Mouse (Mus musculus) left cerebral cortex, adult 6 months (tissue): Measurements from ENCODE around the gene Zp3. TPM values are rescaled to one million over a fixed set of nuclear protein-coding genes. Genes with fewer than 3 reads are reported as not detected.

ENCODE experiments used
- long read RNA-seq, 2 experiments: library from polyadenylated mRNA; unstranded; transcript quantifications; one replicate each; pipeline ENCODE4 v2.0.0; 2019 to 2020
- polyA plus RNA-seq: library from polyadenylated mRNA; unstranded; fragments of <200 nt; fragmentation: Nextera tagmentation; gene quantifications from 2 replicates; pipeline ENCODE4 v1.2.3, GENCODE M21; 2021

The Zp3 gene
- not detected in 2 replicates for polyA plus RNA-seq
- long read RNA-seq, experiment 1, result 0 reads
- long read RNA-seq, experiment 2, result 0 reads

DNA sequence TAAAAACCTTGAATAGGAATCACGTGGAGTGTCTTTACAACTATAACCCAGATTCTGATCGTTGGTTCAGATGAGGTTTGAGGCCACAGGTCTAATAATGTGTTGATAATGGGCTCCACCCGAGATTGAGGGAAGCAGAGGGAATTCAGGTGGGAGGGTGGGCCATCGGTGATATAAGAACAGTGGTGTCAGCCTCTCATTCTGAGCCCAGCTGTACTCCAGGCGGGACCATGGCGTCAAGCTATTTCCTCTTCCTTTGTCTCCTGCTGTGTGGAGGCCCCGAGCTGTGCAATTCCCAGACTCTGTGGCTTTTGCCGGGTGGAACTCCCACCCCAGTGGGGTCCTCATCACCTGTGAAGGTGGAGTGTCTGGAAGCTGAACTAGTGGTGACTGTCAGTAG lies at the start of gene Zp3:
Zp3 (plus strand) TSS at position 196 of the 400 bp plus-strand sequence.

DNA sequence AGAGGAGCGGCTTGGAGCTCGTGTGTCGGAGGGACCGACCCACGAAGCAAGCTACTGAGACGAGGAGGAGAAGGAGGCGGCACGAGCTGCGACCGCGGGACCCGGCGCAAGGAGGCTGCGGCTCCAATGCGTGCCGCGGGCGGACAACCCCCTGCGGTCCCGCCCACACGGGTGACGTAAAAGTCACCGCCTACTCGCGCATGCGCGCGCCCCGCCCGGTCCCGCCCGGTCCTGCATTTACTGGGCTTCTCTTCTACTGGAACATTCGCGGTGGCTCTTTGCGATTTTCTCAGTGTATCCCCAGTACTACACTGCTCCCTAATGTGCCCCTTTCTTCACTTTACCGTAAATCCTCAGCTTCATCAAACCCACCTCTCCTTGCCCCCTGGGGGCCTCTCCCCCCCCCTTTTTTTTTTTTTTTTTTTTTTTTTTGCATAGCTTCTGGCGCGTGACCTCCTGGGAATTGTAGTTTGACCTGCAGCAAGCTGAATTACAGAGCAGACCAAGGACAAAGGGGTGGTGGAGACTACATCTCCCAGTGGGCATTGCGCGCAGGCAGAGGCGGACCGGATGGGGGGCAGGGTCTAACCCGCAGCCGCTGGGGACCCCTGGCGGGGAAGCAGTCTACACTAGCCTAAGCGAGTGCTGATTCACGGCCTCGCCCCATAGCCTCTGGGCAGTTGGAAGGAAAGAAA lies 45.3 kb upstream of the Zp3 start, which contains the start of gene Ywhag:
Ywhag (minus strand) TSS at position 136 of the 695 bp plus-strand sequence.

DNA sequence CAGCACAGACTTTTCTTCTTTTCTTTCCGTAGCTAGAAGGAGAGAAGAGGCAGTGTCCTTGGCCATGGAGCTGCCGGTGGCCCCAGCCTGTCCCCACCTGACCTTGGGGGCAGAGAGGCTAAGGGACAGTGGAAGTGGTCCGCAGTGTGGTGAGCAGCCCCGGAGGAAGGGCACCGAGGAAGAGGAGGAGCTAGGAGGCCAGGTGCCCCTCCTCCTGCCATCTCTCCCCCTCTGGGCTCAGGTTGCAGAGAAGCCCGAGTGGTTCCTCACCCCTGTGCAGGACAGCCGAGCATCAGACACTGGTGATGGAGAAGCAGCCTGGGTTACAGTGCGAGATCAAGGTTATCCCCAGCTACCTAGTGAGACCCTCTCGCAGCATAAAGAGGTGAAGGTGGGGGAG lies 5.5 kb upstream of the Zp3 start, which contains the start of gene Ssc4d:
Ssc4d (minus strand) TSS at position 167 of the 400 bp plus-strand sequence.

DNA sequence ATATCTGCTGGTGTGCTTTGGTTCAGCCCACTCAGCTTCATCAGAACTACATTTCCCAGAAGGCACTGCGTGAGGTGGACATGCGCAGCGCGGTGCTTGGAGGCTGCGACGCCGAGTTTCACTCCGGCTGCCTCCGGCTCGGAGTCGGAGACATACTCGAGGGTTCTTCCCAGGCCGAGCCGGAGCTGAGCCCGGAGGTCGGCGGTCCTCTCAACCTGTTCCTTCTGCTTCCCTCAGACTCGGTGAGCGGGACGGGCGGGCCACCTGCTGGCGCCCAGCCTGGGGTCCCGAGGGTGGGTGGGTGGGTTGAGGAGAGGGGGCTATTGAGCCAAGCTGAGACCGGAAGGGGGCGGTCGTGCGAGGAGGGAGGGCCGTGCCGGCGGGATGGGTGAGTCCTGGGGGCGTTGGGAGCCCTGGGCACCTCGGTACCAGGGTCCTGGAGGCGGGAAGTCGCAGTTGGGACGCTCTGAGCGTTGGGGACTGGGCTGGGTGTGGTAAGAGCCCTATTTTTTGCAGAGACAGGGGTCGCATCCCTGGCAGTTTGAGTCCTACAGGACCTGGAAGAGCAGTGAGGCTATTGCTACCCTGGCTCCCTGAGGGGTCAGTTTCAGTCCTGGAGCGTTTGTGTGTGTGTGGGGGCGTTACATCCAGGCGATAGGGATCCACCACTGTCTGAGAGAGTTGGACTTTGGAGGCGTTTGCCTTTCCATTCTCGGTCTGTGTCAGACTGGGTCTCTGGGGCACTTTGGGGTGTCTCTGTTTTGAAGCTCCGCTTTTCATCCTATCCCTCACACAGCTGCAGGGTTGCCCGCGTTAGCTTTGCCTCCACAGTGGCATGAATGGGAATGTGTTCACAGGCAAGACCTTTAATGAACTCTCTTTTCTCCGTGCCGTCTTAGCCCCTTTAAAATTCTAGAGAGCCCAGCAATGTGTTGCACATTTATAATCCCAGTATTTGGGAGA lies 15.1 kb downstream of the Zp3 start, which contains the start of gene Dtx2:
Dtx2 (plus strand) TSS at position 76 of the 963 bp plus-strand sequence.

Other genes starting within 250 kb of the Zp3 start
- 36.7 and 39.5 TPM in 2 replicates for gene Tmem120a, start 235.7 kb upstream of the Zp3 start, polyA plus RNA-seq
- 0.21 TPM in 1 of 2 replicates, not detected in the other for gene Styxl1, start 201.7 kb upstream of the Zp3 start, polyA plus RNA-seq
- 702 and 826 TPM in 2 replicates for gene Mdh2, start 201.6 kb upstream of the Zp3 start, polyA plus RNA-seq
- gene Srrm3, start 173.2 kb upstream of the Zp3 start, polyA plus RNA-seq, result 18.4 and 20.1 TPM in 2 replicates
- gene Hspb1, start 92.2 kb upstream of the Zp3 start, polyA plus RNA-seq, result 21.3 and 32.6 TPM in 2 replicates
- 469 and 556 TPM in 2 replicates for gene Ywhag, start 45.5 kb upstream of the Zp3 start, polyA plus RNA-seq
- gene Ssc4d, start 5.6 kb upstream of the Zp3 start, polyA plus RNA-seq, result 0.65 and 1.0 TPM in 2 replicates
- gene Dtx2, start 14.7 kb downstream of the Zp3 start, polyA plus RNA-seq, result 6.4 and 6.8 TPM in 2 replicates
- gene Upk3b, start 58.4 kb downstream of the Zp3 start, polyA plus RNA-seq, result not detected in 2 replicates
- 0.94 and 1.1 TPM in 2 replicates for gene Upk3bl, start 74.4 kb downstream of the Zp3 start, polyA plus RNA-seq
- 2.3 TPM in 2 replicates for gene Rasa4, start 103.8 kb downstream of the Zp3 start, polyA plus RNA-seq
- gene Polr2j, start 136.5 kb downstream of the Zp3 start, polyA plus RNA-seq, result 178 and 182 TPM in 2 replicates
- 5.1 and 5.8 TPM in 2 replicates for gene Lrwd1, start 156.0 kb downstream of the Zp3 start, polyA plus RNA-seq
- gene Alkbh4, start 156.0 kb downstream of the Zp3 start, polyA plus RNA-seq, result 7.5 and 7.7 TPM in 2 replicates
- 34.4 and 36.2 TPM in 2 replicates for gene Orai2, start 190.6 kb downstream of the Zp3 start, polyA plus RNA-seq
- gene Prkrip1, start 218.9 kb downstream of the Zp3 start, polyA plus RNA-seq, result 51.5 and 52.0 TPM in 2 replicates